Mouse (Mus musculus): ENCODE measurements around the gene Reep1. TPM values are rescaled to one million over a fixed set of nuclear protein-coding genes. Genes with fewer than 3 reads are reported as not detected.

Gene Reep1
- polyA plus RNA-seq, 1 experiment from 2014 or later = 118 TPM

GRCm38 (mm10) chr6:71760073-71760472 lies 52.7 kb downstream of the Reep1 start:
- no peaks in the 10 kb centered on the region for H3K36me3 ChIP-seq (ENCODE audit: control insufficient read depth, insufficient read depth, low read length)
- H3K4me2 ChIP-seq (ENCODE audit: low read depth) = no peak overlapping the region
- DNase-seq (ENCODE audit: low spot score) = no peak
- H3K27ac ChIP-seq (ENCODE audit: low read depth, low read length) = no peak overlapping the region
- H3K9me3 ChIP-seq (ENCODE audit: control insufficient read depth, low read length) = no peaks in the 10 kb centered on the region
- WGBS = 91% methylated on average over 6 of the region's 6 CpGs
- no peak overlapping the region for H3K4me3 ChIP-seq (ENCODE audit: low read depth, low read length)
- ATAC-seq (ENCODE audit: insufficient read depth, low FRiP score, low TSS enrichment) = no peak
- no peaks in the 10 kb centered on the region for H3K27me3 ChIP-seq (ENCODE audit: control insufficient read depth, insufficient read depth, low read length)
- no peak overlapping the region for H3K9ac ChIP-seq (ENCODE audit: low read length)
- H3K4me1 ChIP-seq (ENCODE audit: control insufficient read depth, insufficient read depth, low read length) = no peaks in the 10 kb centered on the region

GRCm38 (mm10) chr6:71767761-71768160 lies 60.4 kb downstream of the Reep1 start:
- no peaks in the 10 kb centered on the region for H3K27me3 ChIP-seq (ENCODE audit: control insufficient read depth, insufficient read depth, low read length)
- no peak overlapping the region for H3K4me3 ChIP-seq (ENCODE audit: low read depth, low read length)
- DNase-seq (ENCODE audit: low spot score) = no peak
- no peak overlapping the region for H3K9ac ChIP-seq (ENCODE audit: low read length)
- WGBS = 82% methylated on average over 4 of the region's 4 CpGs
- no peaks in the 10 kb centered on the region; the same call in 1 of the 2 replicates for H3K36me3 ChIP-seq (ENCODE audit: control insufficient read depth, insufficient read depth, low read length)
- H3K4me1 ChIP-seq (ENCODE audit: control insufficient read depth, insufficient read depth, low read length) = no peaks in the 10 kb centered on the region
- H3K27ac ChIP-seq (ENCODE audit: low read depth, low read length) = no peak overlapping the region
- no peaks in the 10 kb centered on the region for H3K9me3 ChIP-seq (ENCODE audit: control insufficient read depth, low read length)
- H3K4me2 ChIP-seq (ENCODE audit: low read depth) = no peak overlapping the region
- ATAC-seq (ENCODE audit: insufficient read depth, low FRiP score, low TSS enrichment) = no peak

DNA sequence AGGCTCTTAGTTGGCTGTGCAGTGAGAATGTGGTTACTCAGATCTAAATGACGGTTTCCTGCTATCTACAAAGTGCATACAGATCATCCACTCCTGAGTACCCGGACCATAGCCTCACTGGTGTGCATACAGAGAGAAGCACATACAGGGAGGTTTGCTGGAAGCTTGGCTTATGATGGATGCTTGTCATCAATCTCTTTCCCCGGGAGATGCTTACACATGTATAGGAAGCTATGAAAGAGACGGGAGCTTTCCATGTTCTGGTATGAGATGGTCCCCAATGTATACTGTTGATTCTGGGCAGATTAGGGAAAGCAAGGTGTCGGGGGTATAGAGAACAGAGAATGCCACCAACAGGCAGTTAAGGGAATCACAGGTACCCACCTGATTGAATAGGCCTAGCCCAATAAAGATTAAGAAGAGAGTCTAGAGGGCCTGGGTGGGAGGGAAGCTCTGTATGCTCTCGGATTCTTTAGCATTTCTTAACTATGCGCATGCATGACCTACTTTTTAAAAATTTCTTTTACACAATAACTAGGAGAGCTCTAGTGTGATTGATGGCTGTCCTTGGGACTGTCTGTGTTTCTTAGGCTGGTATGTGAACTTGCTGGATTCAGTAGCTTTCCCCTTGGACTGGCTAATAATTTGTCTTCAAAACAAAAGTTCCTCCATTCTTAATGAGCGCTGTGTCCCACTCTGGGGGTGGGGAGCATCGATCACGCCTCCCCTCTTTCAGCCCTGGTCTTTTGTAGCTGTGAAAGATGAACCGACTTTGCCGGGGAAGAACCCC lies 62.7 kb downstream of the Reep1 start:
- Histone ChIP-seq H3K27ac (ENCODE audit: low read depth, low read length) (no peak overlapping the region), H3K4me3 (ENCODE audit: low read depth, low read length) (no peak overlapping the region), H3K27me3 (ENCODE audit: control insufficient read depth, insufficient read depth, low read length) (no peaks in the 10 kb centered on the region), H3K4me1 (ENCODE audit: control insufficient read depth, insufficient read depth, low read length) (no peaks in the 10 kb centered on the region), H3K9me3 (ENCODE audit: control insufficient read depth, low read length) (no peaks in the 10 kb centered on the region), H3K4me2 (ENCODE audit: low read depth) (no peak overlapping the region), H3K36me3 (ENCODE audit: control insufficient read depth, insufficient read depth, low read length) (no peaks in the 10 kb centered on the region; the same call in 1 of the 2 replicates), H3K9ac (ENCODE audit: low read length) (no peak overlapping the region)
- WGBS = 76% methylated on average over 12 of the region's 12 CpGs
- ATAC-seq (ENCODE audit: insufficient read depth, low FRiP score, low TSS enrichment) = no peak
- DNase-seq (ENCODE audit: low spot score) = no peak

DNA sequence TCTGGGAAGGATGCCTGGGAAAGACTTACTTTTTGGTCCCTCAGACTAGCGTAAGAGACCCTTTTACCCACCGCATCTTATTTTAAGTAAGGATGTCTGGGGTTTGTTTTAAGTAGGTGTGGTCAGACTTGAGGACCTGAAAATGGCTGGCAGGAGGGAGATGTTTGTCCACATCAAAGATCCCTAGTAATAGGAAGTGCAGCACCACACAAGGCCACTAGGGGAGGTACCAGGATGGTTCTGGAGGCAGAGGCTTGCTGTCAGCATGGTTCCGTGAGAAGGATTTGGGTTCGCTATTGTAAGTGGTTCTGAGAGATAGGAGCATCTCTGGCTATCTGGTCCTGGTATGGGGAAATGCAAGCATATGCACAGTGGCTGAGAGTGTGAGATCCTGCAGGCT lies 63.5 kb downstream of the Reep1 start:
- Histone ChIP-seq H3K27ac (ENCODE audit: low read depth, low read length) (no peak overlapping the region), H3K9me3 (ENCODE audit: control insufficient read depth, low read length) (no peaks in the 10 kb centered on the region), H3K4me2 (ENCODE audit: low read depth) (no peak overlapping the region), H3K36me3 (ENCODE audit: control insufficient read depth, insufficient read depth, low read length) (no peaks in the 10 kb centered on the region; the same call in 1 of the 2 replicates), H3K4me1 (ENCODE audit: control insufficient read depth, insufficient read depth, low read length) (no peaks in the 10 kb centered on the region), H3K4me3 (ENCODE audit: low read depth, low read length) (no peak overlapping the region), H3K9ac (ENCODE audit: low read length) (no peak overlapping the region), H3K27me3 (ENCODE audit: control insufficient read depth, insufficient read depth, low read length) (no peaks in the 10 kb centered on the region)
- DNase-seq (ENCODE audit: low spot score) = no peak
- ATAC-seq (ENCODE audit: insufficient read depth, low FRiP score, low TSS enrichment) = no peak
- 94% methylated on average over 4 of the region's 4 CpGs for WGBS

GRCm38 (mm10) chr6:71771282-71771681 lies 63.9 kb downstream of the Reep1 start:
- no peak for ATAC-seq (ENCODE audit: insufficient read depth, low FRiP score, low TSS enrichment)
- H3K4me2 ChIP-seq (ENCODE audit: low read depth) = no peak overlapping the region
- no peaks in the 10 kb centered on the region for H3K4me1 ChIP-seq (ENCODE audit: control insufficient read depth, insufficient read depth, low read length)
- 93% methylated on average over 4 of the region's 4 CpGs for WGBS
- no peaks in the 10 kb centered on the region for H3K27me3 ChIP-seq (ENCODE audit: control insufficient read depth, insufficient read depth, low read length)
- no peaks in the 10 kb centered on the region for H3K9me3 ChIP-seq (ENCODE audit: control insufficient read depth, low read length)
- no peak for DNase-seq (ENCODE audit: low spot score)
- no peak overlapping the region for H3K9ac ChIP-seq (ENCODE audit: low read length)
- no peaks in the 10 kb centered on the region; the same call in 1 of the 2 replicates for H3K36me3 ChIP-seq (ENCODE audit: control insufficient read depth, insufficient read depth, low read length)
- no peak overlapping the region for H3K27ac ChIP-seq (ENCODE audit: low read depth, low read length)
- no peak overlapping the region for H3K4me3 ChIP-seq (ENCODE audit: low read depth, low read length)

DNA sequence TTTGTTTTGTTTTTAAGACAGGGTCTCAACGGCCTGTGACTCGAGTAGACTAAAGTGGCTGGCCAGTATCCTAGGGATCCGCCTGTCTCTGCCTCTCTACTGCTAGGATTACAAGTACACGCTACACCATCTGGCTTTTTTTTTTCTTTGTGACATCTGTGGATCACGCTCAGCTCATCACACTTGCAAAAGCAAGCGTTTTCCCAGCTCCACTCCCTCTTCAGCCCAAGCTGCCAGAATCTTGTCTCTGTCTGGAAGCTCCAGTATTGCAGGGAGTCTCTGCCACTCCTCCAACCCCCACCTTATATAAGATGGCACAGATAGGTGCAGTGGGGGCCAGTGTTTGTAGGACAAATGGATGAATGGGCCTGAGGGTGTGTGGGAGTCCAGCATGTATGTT lies 64.8 kb downstream of the Reep1 start:
- no peak overlapping the region for H3K4me2 ChIP-seq (ENCODE audit: low read depth)
- DNase-seq (ENCODE audit: low spot score) (no peak), ATAC-seq (ENCODE audit: insufficient read depth, low FRiP score, low TSS enrichment) (no peak)
- no peak overlapping the region for H3K9ac ChIP-seq (ENCODE audit: low read length)
- H3K27me3 ChIP-seq (ENCODE audit: control insufficient read depth, insufficient read depth, low read length) = no peaks in the 10 kb centered on the region
- no peaks in the 10 kb centered on the region for H3K9me3 ChIP-seq (ENCODE audit: control insufficient read depth, low read length)
- no peaks in the 10 kb centered on the region for H3K4me1 ChIP-seq (ENCODE audit: control insufficient read depth, insufficient read depth, low read length)
- no peak overlapping the region for H3K4me3 ChIP-seq (ENCODE audit: low read depth, low read length)
- WGBS = 84% methylated on average over 6 of the region's 6 CpGs
- H3K36me3 ChIP-seq (ENCODE audit: control insufficient read depth, insufficient read depth, low read length) = no peaks in the 10 kb centered on the region; the same call in 1 of the 2 replicates
- no peak overlapping the region for H3K27ac ChIP-seq (ENCODE audit: low read depth, low read length)

GRCm38 (mm10) chr6:71772636-71773208 lies 65.4 kb downstream of the Reep1 start:
- 91% methylated on average over 7 of the region's 7 CpGs for WGBS
- H3K9me3 ChIP-seq (ENCODE audit: control insufficient read depth, low read length) = no peaks in the 10 kb centered on the region
- DNase-seq (ENCODE audit: low spot score) = no peak
- no peak overlapping the region for H3K4me3 ChIP-seq (ENCODE audit: low read depth, low read length)
- no peaks in the 10 kb centered on the region for H3K4me1 ChIP-seq (ENCODE audit: control insufficient read depth, insufficient read depth, low read length)
- no peak overlapping the region for H3K9ac ChIP-seq (ENCODE audit: low read length)
- H3K27me3 ChIP-seq (ENCODE audit: control insufficient read depth, insufficient read depth, low read length) = no peaks in the 10 kb centered on the region
- H3K36me3 ChIP-seq (ENCODE audit: control insufficient read depth, insufficient read depth, low read length) = no peaks in the 10 kb centered on the region; the same call in 1 of the 2 replicates
- no peak overlapping the region for H3K4me2 ChIP-seq (ENCODE audit: low read depth)
- H3K27ac ChIP-seq (ENCODE audit: low read depth, low read length) = no peak overlapping the region
- ATAC-seq (ENCODE audit: insufficient read depth, low FRiP score, low TSS enrichment) = no peak

GRCm38 (mm10) chr6:71778016-71778415 lies 70.7 kb downstream of the Reep1 start:
- 92% methylated on average over 5 of the region's 5 CpGs for WGBS
- ATAC-seq (ENCODE audit: insufficient read depth, low FRiP score, low TSS enrichment) = no peak

DNA sequence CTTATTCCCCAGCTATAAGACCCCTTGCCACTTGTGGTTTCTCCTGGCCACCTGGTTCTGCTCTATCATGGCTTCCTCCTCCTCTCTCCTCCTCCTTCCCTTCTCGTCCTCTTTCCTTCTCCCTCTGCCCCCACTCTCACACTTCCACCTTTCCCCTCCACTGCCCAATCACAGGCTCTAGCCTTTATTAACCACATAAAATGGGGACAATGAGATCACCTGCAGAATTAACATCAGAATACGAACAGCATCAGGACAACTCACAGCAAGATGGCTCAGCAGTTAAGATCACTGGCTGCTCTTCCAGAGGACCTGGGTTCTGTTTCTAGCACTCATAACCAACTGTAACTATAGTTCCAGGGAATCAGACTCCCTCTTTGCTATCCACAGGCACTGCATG lies 72.5 kb downstream of the Reep1 start:
- ATAC-seq (ENCODE audit: insufficient read depth, low FRiP score, low TSS enrichment) = no peak
- Histone ChIP-seq H3K27me3 (ENCODE audit: control insufficient read depth, insufficient read depth, low read length) (no peaks in the 10 kb centered on the region), H3K4me3 (ENCODE audit: low read depth, low read length) (no peak overlapping the region), H3K4me2 (ENCODE audit: low read depth) (no peak overlapping the region), H3K36me3 (ENCODE audit: control insufficient read depth, insufficient read depth, low read length) (no peaks in the 10 kb centered on the region), H3K4me1 (ENCODE audit: control insufficient read depth, insufficient read depth, low read length) (no peaks in the 10 kb centered on the region), H3K27ac (ENCODE audit: low read depth, low read length) (no peak overlapping the region), H3K9me3 (ENCODE audit: control insufficient read depth, low read length) (no peaks in the 10 kb centered on the region), H3K9ac (ENCODE audit: low read length) (no peak overlapping the region)
- DNase-seq (ENCODE audit: low spot score) = no peak
- WGBS = 69% methylated on average over 2 of the region's 2 CpGs

More at GRCm38 (mm10) chr6:71778016-71778415, 70.7 kb downstream of the Reep1 start:
- no peak overlapping the region for H3K4me3 ChIP-seq (ENCODE audit: low read depth, low read length)
- no peaks in the 10 kb centered on the region for H3K27me3 ChIP-seq (ENCODE audit: control insufficient read depth, insufficient read depth, low read length)
- no peaks in the 10 kb centered on the region for H3K36me3 ChIP-seq (ENCODE audit: control insufficient read depth, insufficient read depth, low read length)
- no peak for DNase-seq (ENCODE audit: low spot score)
- H3K27ac ChIP-seq (ENCODE audit: low read depth, low read length) = no peak overlapping the region
- no peaks in the 10 kb centered on the region for H3K4me1 ChIP-seq (ENCODE audit: control insufficient read depth, insufficient read depth, low read length)
- H3K4me2 ChIP-seq (ENCODE audit: low read depth) = no peak overlapping the region
- no peaks in the 10 kb centered on the region for H3K9me3 ChIP-seq (ENCODE audit: control insufficient read depth, low read length)
- no peak overlapping the region for H3K9ac ChIP-seq (ENCODE audit: low read length)

All from neural tube, embryonic 11.5 days (tissue).